Mouse (Mus musculus): ENCODE measurements around the gene Cep55.

Cep55 gene

GRCm38 (mm10) chr19:38054720-38055192 lies at the start of gene Cep55:
TSS of gene Cep55 (plus strand) at chr19:38055011.
- DNase-seq (ENCODE audit: low spot score in 2 of 2): peak; percentile 88 to 90

GRCm38 (mm10) chr19:38011379-38011778 lies 43.4 kb upstream of the Cep55 start:
- DNase-seq (ENCODE audit: low spot score in 2 of 2): no peak

- no peak for DNase-seq (ENCODE audit: low spot score in 2 of 2)
Measured at GRCm38 (mm10) chr19:38014443-38014842, 40.4 kb upstream of the Cep55 start.

GRCm38 (mm10) chr19:38015180-38015872 lies 39.5 kb upstream of the Cep55 start:
- DNase-seq (ENCODE audit: low spot score in 2 of 2): no peak

- no peak for DNase-seq (ENCODE audit: low spot score in 2 of 2)
Measured at GRCm38 (mm10) chr19:38015873-38016254, 38.9 kb upstream of the Cep55 start.

GRCm38 (mm10) chr19:38022710-38023109 lies 32.1 kb upstream of the Cep55 start:
- DNase-seq (ENCODE audit: low spot score in 2 of 2): no peak

- no peak for DNase-seq (ENCODE audit: low spot score in 2 of 2)
Measured at GRCm38 (mm10) chr19:38023603-38024002, 31.2 kb upstream of the Cep55 start.

GRCm38 (mm10) chr19:38025254-38026041 lies 29.4 kb upstream of the Cep55 start:
- peak in 1 of 2 experiments; percentile 39 for DNase-seq (ENCODE audit: low spot score in 2 of 2)

GRCm38 (mm10) chr19:38026211-38026624 lies 28.6 kb upstream of the Cep55 start:
- DNase-seq (ENCODE audit: low spot score in 2 of 2): peak; percentile 18 to 59

GRCm38 (mm10) chr19:38027389-38027788 lies 27.4 kb upstream of the Cep55 start:
- DNase-seq (ENCODE audit: low spot score in 2 of 2): no peak

GRCm38 (mm10) chr19:38027881-38028521 lies 26.8 kb upstream of the Cep55 start:
- no peak for DNase-seq (ENCODE audit: low spot score in 2 of 2)

- DNase-seq (ENCODE audit: low spot score in 2 of 2): no peak
Measured at GRCm38 (mm10) chr19:38029292-38029691, 25.5 kb upstream of the Cep55 start.

GRCm38 (mm10) chr19:38029871-38030270 lies 24.9 kb upstream of the Cep55 start:
- DNase-seq (ENCODE audit: low spot score in 2 of 2): no peak

- DNase-seq (ENCODE audit: low spot score in 2 of 2): peak; percentile 35 to 71
Measured at GRCm38 (mm10) chr19:38030673-38031137, 24.1 kb upstream of the Cep55 start.

GRCm38 (mm10) chr19:38031144-38031543 lies 23.7 kb upstream of the Cep55 start:
- no peak for DNase-seq (ENCODE audit: low spot score in 2 of 2)

- DNase-seq (ENCODE audit: low spot score in 2 of 2): no peak
Measured at GRCm38 (mm10) chr19:38032993-38033734, 21.6 kb upstream of the Cep55 start.

GRCm38 (mm10) chr19:38033735-38034057 lies 21.1 kb upstream of the Cep55 start:
- DNase-seq (ENCODE audit: low spot score in 2 of 2): no peak

- no peak for DNase-seq (ENCODE audit: low spot score in 2 of 2)
Measured at GRCm38 (mm10) chr19:38034696-38035095, 20.1 kb upstream of the Cep55 start.

- DNase-seq (ENCODE audit: low spot score in 2 of 2): no peak
Measured at GRCm38 (mm10) chr19:38035766-38036165, 19.0 kb upstream of the Cep55 start.

- no peak for DNase-seq (ENCODE audit: low spot score in 2 of 2)
Measured at GRCm38 (mm10) chr19:38038267-38038666, 16.5 kb upstream of the Cep55 start.

- DNase-seq (ENCODE audit: low spot score in 2 of 2): no peak
Measured at GRCm38 (mm10) chr19:38042261-38042722, 12.5 kb upstream of the Cep55 start.
